Mouse (Mus musculus) lung, adult 2 months (tissue): ENCODE measurements around the gene Awat1.

Experiments used
- CTCF ChIP-seq: fragments of 200-500 bp; IDR thresholded peaks from 2 replicates; pipeline ENCODE4 v1.5.1; 2011; ENCODE audit warnings: mild to moderate bottlenecking, low read length, control low read depth; ENCODE audit not compliant: insufficient read depth
- POLR2A ChIP-seq: fragments of 200-500 bp; IDR thresholded peaks from 2 replicates; pipeline ENCODE4 v1.6.1; 2011; ENCODE audit warnings: low read depth, mild to moderate bottlenecking, control low read depth, low read length, borderline replicate concordance; ENCODE audit errors: extremely low read depth

DNA sequence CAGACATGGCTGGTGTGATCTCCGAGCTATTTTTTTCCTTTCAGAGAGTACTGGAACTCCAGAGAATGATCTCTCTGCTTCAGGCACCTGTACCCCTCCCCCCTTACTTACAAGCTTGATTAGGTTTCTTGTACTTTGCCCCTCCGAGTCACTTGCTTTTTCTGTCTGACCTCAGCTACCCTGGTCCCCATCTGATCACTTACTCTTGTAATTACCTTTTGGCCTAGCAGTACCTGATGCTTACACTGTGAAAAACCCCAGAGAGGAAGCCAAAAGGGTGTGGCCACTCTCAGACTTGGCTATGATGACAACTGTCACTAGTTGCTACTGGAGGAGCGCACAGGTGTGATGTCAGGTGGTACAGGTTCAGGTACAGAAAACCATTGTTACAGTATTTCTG, 46.4 kb downstream of the Awat1 start:
- no peak for TF ChIP-seq POLR2A
- TF ChIP-seq CTCF, result no peak
